Mouse (Mus musculus) gastrocnemius, postnatal 4 days (tissue): ENCODE results near the gene Gng7. TPM values are rescaled to one million over a fixed set of nuclear protein-coding genes. Genes with fewer than 3 reads are reported as not detected.

Source experiments
- DNase-seq, 2 experiments: peaks; one replicate each; pipeline ENCODE4 v3.0.0; 2021 to 2022; ENCODE audit warnings: low spot score in 2 of 2, mixed read lengths in 2 of 2
- total RNA-seq, 2 experiments: library from RNA; stranded (reverse); gene quantifications; 2 replicates each; pipeline ENCODE4 v1.2.3; 2021

Gene Gng7
- total RNA-seq, 2 experiments from 2014 or later, result 1.9 to 2.0 TPM

DNA sequence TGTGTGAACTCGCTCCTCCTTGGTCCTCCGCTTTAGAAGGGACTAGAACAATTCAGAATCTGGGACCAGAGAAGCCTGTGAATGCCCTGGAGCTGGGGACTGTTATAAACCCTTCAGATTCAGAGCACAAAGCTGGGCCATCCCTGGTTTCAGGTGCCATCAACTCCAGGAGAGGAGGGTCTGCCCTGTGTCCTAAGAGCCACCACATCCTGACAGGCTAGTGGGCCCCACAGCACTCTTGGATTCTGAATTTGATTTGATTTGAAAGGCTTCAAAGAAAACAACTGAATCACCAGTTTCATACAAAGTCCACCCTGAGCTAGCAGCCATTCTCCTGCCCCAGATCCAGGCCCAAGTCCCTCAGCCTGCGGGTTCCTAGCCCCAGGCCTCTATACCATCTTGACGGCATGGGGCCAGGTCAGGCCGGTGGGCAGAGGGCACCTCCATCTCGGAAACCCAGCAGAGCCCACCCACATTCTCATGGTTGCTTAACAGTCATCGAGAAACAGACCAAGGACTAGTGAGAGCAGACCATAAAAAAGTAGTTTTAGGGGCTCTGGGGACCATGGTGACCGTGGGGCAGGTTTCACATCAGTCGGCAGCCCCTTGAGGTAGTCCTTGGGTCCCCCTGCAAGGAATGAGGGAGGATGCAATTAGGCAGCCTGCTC is 112.3 kb downstream of the Gng7 start:
- no peak for DNase-seq

DNA sequence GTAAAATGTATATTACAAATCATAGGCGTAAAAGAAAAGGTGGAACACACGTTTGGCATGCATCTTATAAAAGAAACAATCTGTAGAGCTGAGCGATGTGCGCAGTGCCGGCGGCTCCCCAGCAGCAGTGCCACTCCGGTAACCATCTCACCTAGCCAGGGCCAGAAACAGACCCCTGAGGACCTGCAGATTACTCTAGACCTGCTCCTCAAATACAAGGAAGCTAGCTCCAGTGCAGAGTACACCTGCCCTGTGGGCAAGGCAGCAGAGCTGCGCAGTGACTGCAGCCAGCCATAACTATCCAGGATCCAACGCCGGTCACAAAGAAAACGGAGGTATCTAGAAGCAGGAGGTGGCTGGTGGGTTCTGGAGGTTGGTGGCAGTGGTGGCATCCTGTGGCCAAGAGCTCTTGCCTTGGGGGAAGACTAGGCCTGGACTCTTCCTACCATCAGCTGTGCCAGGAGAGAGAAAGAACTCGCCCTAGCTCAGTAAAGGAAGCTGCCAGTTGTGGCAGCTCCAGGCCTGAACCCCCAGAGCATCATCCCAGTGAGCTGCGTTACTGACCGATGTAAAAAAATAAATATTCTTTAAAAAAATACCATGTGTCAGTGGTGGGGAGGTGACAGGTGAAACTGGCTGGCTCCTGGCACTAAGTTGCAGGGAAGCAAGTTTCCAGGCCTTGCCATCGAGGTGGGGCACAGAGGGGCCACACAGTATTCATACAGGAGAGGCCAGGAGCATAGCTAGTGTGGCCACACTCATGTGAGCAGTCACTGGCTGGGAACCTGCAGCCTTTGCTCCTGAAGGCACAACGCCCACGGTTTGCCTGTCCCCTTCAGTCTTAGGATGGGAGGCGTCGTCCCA is 113.1 kb downstream of the Gng7 start:
- no peak for DNase-seq

DNA sequence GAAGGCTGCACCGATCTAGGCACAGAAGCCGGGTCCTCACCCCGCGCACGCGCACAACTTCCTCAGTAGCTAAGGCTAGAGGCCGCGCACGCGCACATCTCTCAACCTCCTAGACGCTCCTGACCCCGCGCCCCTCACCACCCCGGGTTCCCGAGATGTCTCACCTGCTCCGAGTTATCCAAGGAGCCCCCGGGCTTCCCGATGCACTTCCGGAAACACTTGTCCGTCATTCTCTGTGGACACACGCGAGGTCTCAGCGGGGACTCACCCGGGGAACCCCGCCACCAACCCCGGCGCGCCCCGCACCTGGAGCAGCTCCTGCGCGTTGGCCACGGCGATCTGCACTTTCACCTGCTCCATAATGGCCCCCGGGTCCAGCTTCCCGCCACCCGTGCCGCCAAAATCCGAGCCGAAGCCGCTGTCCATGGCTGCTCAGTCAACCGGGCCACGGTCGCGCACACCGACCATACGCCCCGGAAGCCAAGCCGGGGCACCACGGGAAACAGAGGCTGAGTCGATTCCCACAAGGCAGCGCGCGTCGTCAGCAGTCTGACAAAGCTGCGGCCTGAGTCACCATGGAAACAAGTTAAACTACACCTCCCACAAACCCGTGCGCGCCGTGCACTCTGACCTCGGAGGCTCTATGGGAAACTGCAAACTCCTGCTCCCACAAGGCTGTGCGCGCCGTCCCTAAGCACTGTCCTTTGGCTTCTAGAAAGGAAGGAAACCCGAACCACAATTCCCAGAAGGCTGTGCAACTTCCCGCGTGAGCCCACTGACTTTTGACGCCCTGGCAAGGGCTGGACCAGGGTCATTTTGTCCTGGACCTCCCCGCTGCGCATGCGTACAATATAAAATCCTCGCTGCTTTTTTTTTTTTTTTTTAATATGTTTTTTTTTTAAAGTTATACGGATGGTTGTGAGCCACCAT is 114.2 kb downstream of the Gng7 start, which contains the start of gene Timm13:
Timm13 (minus strand) TSS at position 652 of the 930 bp plus-strand sequence.
- DNase-seq, result peak; percentile 82 to 96

DNA sequence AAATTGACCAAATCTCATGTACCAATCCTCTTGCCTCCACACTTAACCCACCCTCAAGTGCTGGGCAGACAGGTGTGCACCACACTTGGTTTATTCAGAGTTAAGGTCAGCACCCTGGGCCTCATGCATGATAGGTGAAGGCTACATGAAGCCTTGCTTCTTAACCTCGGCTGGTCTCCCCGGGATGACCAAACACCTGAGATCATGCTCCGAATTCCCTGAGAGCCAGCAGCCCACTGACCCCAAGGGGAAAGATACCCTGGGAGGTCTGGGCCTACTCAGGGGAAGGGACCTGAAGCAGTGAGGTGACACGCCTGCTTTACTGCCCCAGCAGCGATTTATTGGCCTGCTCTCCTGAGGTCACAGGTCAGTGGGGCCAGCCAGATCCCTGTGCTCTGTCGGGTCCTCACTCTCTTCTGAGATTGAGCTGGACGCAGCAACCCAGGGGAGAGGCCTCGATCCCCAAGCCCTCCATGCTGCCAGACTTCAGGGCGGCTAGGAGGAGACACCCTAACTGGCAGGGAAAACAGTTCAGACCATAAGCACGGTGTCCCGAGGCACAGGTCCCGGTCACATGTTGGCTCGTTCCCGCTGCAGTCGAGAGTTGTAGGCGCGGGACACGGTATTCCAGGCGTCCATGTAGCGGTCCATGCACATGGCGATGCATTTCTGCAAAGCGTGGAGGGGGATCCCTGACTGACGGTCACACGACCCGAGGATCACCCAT is 115.0 kb downstream of the Gng7 start:
- DNase-seq, result no peak

DNA sequence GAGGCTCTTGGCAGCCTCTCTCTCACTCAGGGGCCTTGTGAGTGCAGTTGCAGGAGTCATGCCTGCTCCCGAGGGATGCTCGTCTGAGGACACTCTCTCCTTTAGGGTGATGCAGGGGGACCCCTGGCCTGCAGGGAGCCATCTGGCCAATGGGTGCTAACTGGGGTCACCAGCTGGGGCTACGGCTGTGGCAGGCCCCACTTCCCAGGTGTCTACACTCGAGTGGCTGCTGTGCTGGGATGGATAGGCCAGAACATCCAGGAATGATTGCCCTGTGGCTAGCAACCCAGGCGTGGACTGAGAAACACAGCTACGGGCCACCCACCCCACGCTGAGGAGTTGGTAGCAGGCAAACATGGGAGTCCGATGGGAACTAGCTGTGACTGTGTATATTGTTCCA is 115.7 kb downstream of the Gng7 start:
- DNase-seq, result no peak

Other genes starting within 250 kb of the Gng7 start
- gene Sf3a2, start 216.7 kb downstream of the Gng7 start, total RNA-seq, result 10 to 100 TPM; 47.1 to 55.8 TPM
- gene Plekhj1, start 216.3 kb downstream of the Gng7 start, total RNA-seq, result 10 to 100 TPM; 41.7 to 43.0 TPM
- under 1 TPM; 0.86 to 0.93 TPM for gene Amh, start 209.7 kb downstream of the Gng7 start, total RNA-seq
- 100 to 1,000 TPM; 199 to 230 TPM for gene Jsrp1, start 201.4 kb downstream of the Gng7 start, total RNA-seq
- 100 to 1,000 TPM; 785 to 853 TPM for gene Oaz1, start 188.3 kb downstream of the Gng7 start, total RNA-seq
- gene Lingo3, start 170.9 kb downstream of the Gng7 start, total RNA-seq, result 10 to 100 TPM; 21.5 to 22.1 TPM
- 10 to 100 TPM; 53.7 to 54.2 TPM for gene Lsm7, start 159.7 kb downstream of the Gng7 start, total RNA-seq
- gene Sppl2b, start 159.7 kb downstream of the Gng7 start, total RNA-seq, result 10 to 100 TPM; 30.9 to 38.6 TPM
- gene Tmprss9, start 143.1 kb downstream of the Gng7 start, total RNA-seq, result under 1 TPM in 1 of 2 experiments, not detected in 1; 0.10 TPM
- gene Timm13, start 114.0 kb downstream of the Gng7 start, total RNA-seq, result 100 to 1,000 TPM; 120 to 134 TPM
- 10 to 100 TPM; 46.8 to 50.5 TPM for gene Lmnb2, start 96.7 kb downstream of the Gng7 start, total RNA-seq
- 10 to 100 TPM; 13.5 to 16.3 TPM for gene Gadd45b, start 84.9 kb downstream of the Gng7 start, total RNA-seq
- gene Diras1, start 10.7 kb upstream of the Gng7 start, total RNA-seq, result under 1 TPM in 1 of 2 experiments, not detected in 1; 0.10 TPM
- 10 to 100 TPM; 11.2 to 11.9 TPM for gene Slc39a3, start 22.5 kb upstream of the Gng7 start, total RNA-seq
- 100 to 1,000 TPM in 1 of 2 experiments, 10 to 100 TPM in 1; 98.0 to 100 TPM for gene Sgta, start 45.2 kb upstream of the Gng7 start, total RNA-seq
- 10 to 100 TPM; 40.6 to 44.0 TPM for gene Thop1, start 55.1 kb upstream of the Gng7 start, total RNA-seq
- 1 to 10 TPM; 1.2 to 1.5 TPM for gene Creb3l3, start 83.9 kb upstream of the Gng7 start, total RNA-seq
- gene Map2k2, start 91.0 kb upstream of the Gng7 start, total RNA-seq, result 100 to 1,000 TPM; 148 to 152 TPM
- gene Zbtb7a, start 120.3 kb upstream of the Gng7 start, total RNA-seq, result 10 to 100 TPM; 37.7 to 42.0 TPM
- 10 to 100 TPM; 22.1 to 22.5 TPM for gene Pias4, start 153.0 kb upstream of the Gng7 start, total RNA-seq
- 1,000 to 10,000 TPM; 1,324 to 1,404 TPM for gene Eef2, start 161.7 kb upstream of the Gng7 start, total RNA-seq
- 10 to 100 TPM; 40.2 to 41.4 TPM for gene Dapk3, start 168.1 kb upstream of the Gng7 start, total RNA-seq
- gene 4930442H23Rik, start 168.9 kb upstream of the Gng7 start, total RNA-seq, result not detected
- gene Nmrk2, start 187.1 kb upstream of the Gng7 start, total RNA-seq, result 1 to 10 TPM; 1.2 to 1.5 TPM
- gene Atcay, start 215.9 kb upstream of the Gng7 start, total RNA-seq, result under 1 TPM; 0.08 to 0.12 TPM
- gene Zfr2, start 218.2 kb upstream of the Gng7 start, total RNA-seq, result 1 to 10 TPM; 4.3 to 5.6 TPM
- gene Matk, start 238.0 kb upstream of the Gng7 start, total RNA-seq, result under 1 TPM; 0.34 to 0.78 TPM